Mouse (Mus musculus) myocyte (in vitro differentiated cells): ENCODE measurements at regions not wholly inside any gene's neighbourhood (a gene's known extent, or its start where the extent isn't known, plus 50 kb on each side); places are given as distances from the start of the nearest gene placed in this dataset.

Source experiments
- H3K27me3 ChIP-seq: one replicate; pipeline ENCODE4 v1.6.1; 2011; ENCODE audit not compliant: control insufficient read depth, insufficient read depth, insufficient read length
- H3K36me3 ChIP-seq: one replicate; pipeline ENCODE4 v1.6.1; 2011; ENCODE audit not compliant: control insufficient read depth, insufficient read depth
- H3K4me2 ChIP-seq: one replicate; pipeline ENCODE4 v1.6.1; 2011; ENCODE audit warnings: low read depth, control low read depth
- H3K4me3 ChIP-seq: one replicate; pipeline ENCODE4 v1.5.1; 2011; ENCODE audit warnings: mild to moderate bottlenecking, control low read depth, moderate library complexity
- H3K79me2 ChIP-seq: one replicate; pipeline ENCODE4 v1.6.1; 2011; ENCODE audit not compliant: control insufficient read depth, insufficient read depth
- H3ac ChIP-seq: one replicate; pipeline ENCODE4 v1.6.1; 2011; ENCODE audit not compliant: control insufficient read depth, insufficient read length
- CEBPB ChIP-seq: IDR thresholded peaks from 2 replicates; pipeline ENCODE4 v1.6.1; 2011; ENCODE audit warnings: mild to moderate bottlenecking, moderate library complexity; ENCODE audit not compliant: poor library complexity, insufficient read depth, severe bottlenecking
- E2F4 ChIP-seq: IDR thresholded peaks from one replicate; pipeline ENCODE4 v1.6.1; 2011; ENCODE audit warnings: mild to moderate bottlenecking, control low read depth, moderate library complexity; ENCODE audit not compliant: insufficient read depth
- MAX ChIP-seq: IDR thresholded peaks from one replicate; pipeline ENCODE4 v1.6.1; 2011; ENCODE audit warnings: low read depth, mild to moderate bottlenecking, control low read depth
- MYOD1 ChIP-seq, 3 experiments: IDR thresholded peaks; one replicate each; pipeline ENCODE4 v1.6.1; 2011; ENCODE audit warnings: control low read depth in 2 of 3, low read depth in 2 of 3, mild to moderate bottlenecking in 2 of 3, moderate library complexity in 1 of 3; ENCODE audit not compliant: insufficient read length in 2 of 3, control insufficient read depth in 1 of 3
- MYOG ChIP-seq, 3 experiments: IDR thresholded peaks; one replicate each; pipeline ENCODE4 v1.6.1; 2011; ENCODE audit warnings: control low read depth in 2 of 3, low read depth in 2 of 3, mild to moderate bottlenecking in 2 of 3; ENCODE audit not compliant: insufficient read length in 2 of 3, control insufficient read depth in 1 of 3, insufficient read depth in 1 of 3
- POLR2A ChIP-seq: IDR thresholded peaks from one replicate; pipeline ENCODE4 v1.6.1; 2011; ENCODE audit warnings: low read depth, mild to moderate bottlenecking, control low read depth, moderate library complexity; ENCODE audit not compliant: insufficient read length
- POLR2AphosphoS2 ChIP-seq: IDR thresholded peaks from one replicate; pipeline ENCODE4 v1.6.1; 2011; ENCODE audit warnings: low read depth, control low read depth; ENCODE audit not compliant: insufficient read length
- REST ChIP-seq: IDR thresholded peaks from one replicate; pipeline ENCODE4 v1.6.1; 2011; ENCODE audit warnings: mild to moderate bottlenecking, control low read depth, moderate library complexity; ENCODE audit not compliant: insufficient read depth, insufficient read length
- SRF ChIP-seq: IDR thresholded peaks from one replicate; pipeline ENCODE4 v1.6.1; 2011; ENCODE audit warnings: low read depth; ENCODE audit not compliant: control insufficient read depth, insufficient read length
- TCF12 ChIP-seq: IDR thresholded peaks from one replicate; pipeline ENCODE4 v1.6.1; 2011; ENCODE audit warnings: mild to moderate bottlenecking, control low read depth; ENCODE audit not compliant: poor library complexity, insufficient read depth, severe bottlenecking
- TCF3 ChIP-seq: IDR thresholded peaks from one replicate; pipeline ENCODE4 v1.6.1; 2011; ENCODE audit warnings: low read depth, control low read depth; ENCODE audit not compliant: insufficient read length
- USF1 ChIP-seq: IDR thresholded peaks from one replicate; pipeline ENCODE4 v1.6.1; 2011; ENCODE audit warnings: low read depth, mild to moderate bottlenecking, control low read depth, moderate library complexity

DNA sequence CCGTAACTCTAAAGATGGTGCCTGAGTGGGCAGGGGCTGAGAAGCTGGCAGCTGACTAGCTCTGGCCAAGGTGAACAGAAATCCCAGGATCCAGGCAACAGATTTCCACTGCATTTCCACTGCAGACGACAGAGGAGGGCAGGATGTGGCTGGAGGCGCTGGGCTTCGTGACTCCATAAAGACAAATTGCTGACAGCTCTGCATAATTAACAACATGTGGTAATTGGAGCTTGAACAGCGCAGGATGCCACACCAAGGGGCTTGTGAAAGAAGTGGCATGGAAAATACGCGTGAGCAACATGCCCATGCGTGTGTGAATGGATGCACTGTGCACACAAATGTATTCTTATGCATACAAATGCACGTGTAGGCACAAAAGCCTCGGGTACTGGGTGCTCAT is 341.5 kb downstream of the Mroh4 start:
- no peak overlapping the region for H3K4me3 ChIP-seq
- H3K27me3 ChIP-seq = no peaks in the 10 kb centered on the region
- no peak for TF ChIP-seq CEBPB
- no peak for TF ChIP-seq MYOG (IDR thresholded peaks at IDR 0.05; ENCODE audit: control insufficient read depth in 1 of 3, insufficient read depth in 1 of 3, insufficient read length in 2 of 3, low read depth in 2 of 3)
- TF ChIP-seq SRF = no peak
- TF ChIP-seq USF1 = no peak
- no peak for TF ChIP-seq TCF12
- TF ChIP-seq POLR2A = no peak
- H3K36me3 ChIP-seq = no peaks in the 10 kb centered on the region
- no peak overlapping the region for H3ac ChIP-seq
- H3K79me2 ChIP-seq = no peaks in the 10 kb centered on the region
- H3K4me2 ChIP-seq = peak overlapping the region; percentile 8

DNA sequence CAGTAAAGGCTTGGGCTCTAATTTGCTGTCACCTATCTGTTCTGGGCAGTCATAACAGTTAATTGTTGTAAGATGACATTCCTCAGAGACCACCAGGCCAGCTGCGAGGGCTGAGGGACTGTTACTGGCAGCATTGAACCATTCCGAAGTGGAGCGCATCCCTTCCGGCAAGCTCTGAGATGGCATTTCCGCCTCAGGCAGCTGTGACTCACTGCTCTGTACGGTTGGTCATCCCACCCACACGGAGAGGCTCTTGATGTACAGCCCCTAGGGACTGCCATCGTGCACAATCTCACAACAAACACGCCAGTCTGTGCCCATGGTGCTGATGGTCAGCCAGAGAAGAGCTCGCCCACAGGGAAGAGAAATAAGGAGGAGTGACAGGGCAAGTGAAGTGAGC is 342.0 kb downstream of the Mroh4 start:
- H3K27me3 ChIP-seq = no peaks in the 10 kb centered on the region
- no peaks in the 10 kb centered on the region for H3K79me2 ChIP-seq
- no peak overlapping the region for H3ac ChIP-seq
- TF ChIP-seq MYOD1 (IDR thresholded peaks at IDR 0.05; ENCODE audit: control insufficient read depth in 1 of 3, insufficient read length in 2 of 3, low read depth in 2 of 3) (no peak), TCF12 (no peak), SRF (no peak), POLR2AphosphoS2 (no peak), USF1 (no peak), E2F4 (no peak), REST (no peak), POLR2A (no peak), TCF3 (no peak), CEBPB (no peak), MYOG (IDR thresholded peaks at IDR 0.05; ENCODE audit: control insufficient read depth in 1 of 3, insufficient read depth in 1 of 3, insufficient read length in 2 of 3, low read depth in 2 of 3) (no peak)
- H3K36me3 ChIP-seq = no peaks in the 10 kb centered on the region
- peak overlapping the region; percentile 8 for H3K4me2 ChIP-seq
- H3K4me3 ChIP-seq = no peak overlapping the region

DNA sequence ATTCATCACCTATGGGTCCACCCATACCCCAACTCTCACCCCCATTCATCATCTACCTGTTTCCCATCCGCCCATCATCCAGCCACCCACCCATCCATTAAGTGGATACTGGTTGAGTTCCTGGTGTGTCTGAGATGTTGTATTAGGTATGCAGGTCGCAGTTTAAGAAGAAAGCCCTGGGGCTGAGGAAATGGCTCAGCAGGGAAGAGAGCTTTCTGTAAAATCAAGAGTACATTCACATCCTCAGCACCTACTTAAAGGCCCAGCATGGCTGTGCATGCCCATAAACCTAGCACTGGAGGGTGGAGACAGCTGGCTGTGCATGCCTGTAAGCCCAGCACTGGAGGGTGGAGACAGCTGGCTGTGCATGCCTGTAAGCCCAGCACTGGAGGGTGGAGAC is 348.7 kb downstream of the Mroh4 start:
- no peak overlapping the region for H3K4me3 ChIP-seq
- H3K4me2 ChIP-seq = no peak overlapping the region
- no peaks in the 10 kb centered on the region for H3K27me3 ChIP-seq
- no peaks in the 10 kb centered on the region for H3K79me2 ChIP-seq
- no peak overlapping the region for H3ac ChIP-seq
- no peak for TF ChIP-seq TCF3
- no peak for TF ChIP-seq POLR2A
- no peak for TF ChIP-seq MYOG (IDR thresholded peaks at IDR 0.05; ENCODE audit: control insufficient read depth in 1 of 3, insufficient read depth in 1 of 3, insufficient read length in 2 of 3, low read depth in 2 of 3)
- no peak for TF ChIP-seq TCF12
- TF ChIP-seq MAX = no peak
- no peak for TF ChIP-seq E2F4
- TF ChIP-seq SRF = no peak
- no peak for TF ChIP-seq USF1
- no peak for TF ChIP-seq MYOD1 (IDR thresholded peaks at IDR 0.05; ENCODE audit: control insufficient read depth in 1 of 3, insufficient read length in 2 of 3, low read depth in 2 of 3)
- TF ChIP-seq CEBPB = no peak
- no peak for TF ChIP-seq POLR2AphosphoS2
- no peaks in the 10 kb centered on the region for H3K36me3 ChIP-seq

DNA sequence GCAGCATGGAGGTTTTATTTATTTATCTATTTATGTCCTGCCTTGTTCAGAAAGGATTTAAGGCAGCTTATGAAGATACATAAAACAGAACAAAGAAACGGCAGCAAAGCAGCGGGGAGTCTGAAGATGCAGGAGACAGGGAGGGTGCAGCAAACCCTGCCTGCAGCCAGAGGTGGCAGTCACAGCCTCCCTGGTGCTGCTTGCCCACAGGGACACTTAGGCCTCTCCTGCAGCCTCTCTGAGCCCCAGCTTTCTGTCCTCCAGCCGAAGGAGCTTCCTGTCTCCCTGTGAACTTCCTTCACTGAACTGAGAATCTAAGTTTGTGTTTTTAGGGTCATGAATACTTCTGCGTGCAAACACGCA is 353.0 kb downstream of the Mroh4 start:
- no peak overlapping the region for H3K4me2 ChIP-seq
- H3K79me2 ChIP-seq = no peaks in the 10 kb centered on the region
- no peak overlapping the region for H3K4me3 ChIP-seq
- H3ac ChIP-seq = no peak overlapping the region
- TF ChIP-seq SRF = no peak
- no peak for TF ChIP-seq MYOG (IDR thresholded peaks at IDR 0.05; ENCODE audit: control insufficient read depth in 1 of 3, insufficient read depth in 1 of 3, insufficient read length in 2 of 3, low read depth in 2 of 3)
- no peak for TF ChIP-seq POLR2A
- TF ChIP-seq POLR2AphosphoS2 = no peak
- TF ChIP-seq CEBPB = no peak
- TF ChIP-seq MYOD1 (IDR thresholded peaks at IDR 0.05; ENCODE audit: control insufficient read depth in 1 of 3, insufficient read length in 2 of 3, low read depth in 2 of 3) = no peak
- no peak for TF ChIP-seq MAX
- TF ChIP-seq REST = no peak
- no peak for TF ChIP-seq USF1
- no peak for TF ChIP-seq TCF3
- TF ChIP-seq E2F4 = no peak
- TF ChIP-seq TCF12 = no peak
- no peaks in the 10 kb centered on the region for H3K27me3 ChIP-seq
- H3K36me3 ChIP-seq = no peaks in the 10 kb centered on the region

DNA sequence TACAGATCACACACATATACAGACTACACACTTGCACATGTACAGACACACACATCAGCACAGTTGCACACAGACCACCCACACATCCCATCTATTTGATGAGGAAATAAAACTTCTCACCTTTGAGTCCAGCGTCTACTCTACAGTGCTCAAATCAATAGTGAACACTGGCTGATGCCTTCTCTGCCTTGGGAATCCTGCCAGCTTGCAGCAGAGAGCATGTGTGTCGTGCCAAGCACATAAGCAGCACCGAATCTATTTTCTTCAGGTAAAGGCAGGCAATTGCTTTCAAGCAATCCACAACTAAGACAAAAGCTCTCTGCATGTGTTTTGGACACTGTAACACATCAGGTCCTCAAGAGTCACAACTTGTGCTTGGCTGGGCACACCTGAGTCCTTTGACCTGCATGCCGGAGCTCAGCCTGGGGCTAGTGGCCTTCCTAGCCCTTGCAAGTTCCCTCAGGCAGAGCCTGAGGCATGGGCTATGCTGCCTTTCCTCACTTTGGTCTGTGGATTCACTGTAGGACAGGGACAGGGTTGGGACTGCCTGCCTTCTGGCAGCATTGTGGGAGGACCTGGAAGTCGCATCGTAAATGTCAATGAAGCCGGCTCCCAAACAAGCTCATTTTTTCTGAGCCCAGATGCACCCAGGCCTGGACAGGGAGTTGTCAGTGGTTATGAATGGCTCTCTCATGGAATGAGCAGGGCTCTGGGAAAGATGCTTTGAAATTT is 353.5 kb downstream of the Mroh4 start:
- no peaks in the 10 kb centered on the region for H3K36me3 ChIP-seq
- no peak for TF ChIP-seq POLR2A
- TF ChIP-seq MAX = no peak
- no peak for TF ChIP-seq REST
- TF ChIP-seq POLR2AphosphoS2 = no peak
- TF ChIP-seq TCF12 = no peak
- no peak for TF ChIP-seq MYOD1 (IDR thresholded peaks at IDR 0.05; ENCODE audit: control insufficient read depth in 1 of 3, insufficient read length in 2 of 3, low read depth in 2 of 3)
- TF ChIP-seq E2F4 = no peak
- no peak for TF ChIP-seq MYOG (IDR thresholded peaks at IDR 0.05; ENCODE audit: control insufficient read depth in 1 of 3, insufficient read depth in 1 of 3, insufficient read length in 2 of 3, low read depth in 2 of 3)
- no peak for TF ChIP-seq SRF
- no peak for TF ChIP-seq TCF3
- TF ChIP-seq CEBPB = no peak
- TF ChIP-seq USF1 = no peak

More for the DNA sequence above, 353.5 kb downstream of the Mroh4 start:
- Histone ChIP-seq H3K4me2 (no peak overlapping the region), H3K79me2 (no peaks in the 10 kb centered on the region), H3K4me3 (no peak overlapping the region), H3ac (no peak overlapping the region), H3K27me3 (no peaks in the 10 kb centered on the region)
